Mouse (Mus musculus) cerebellum, adult 11 months (tissue): ENCODE data around the gene Dcps.
A peak's percentile ranks its signal among the peaks of the same experiment; 100 is the strongest.
"Not testable (repeated sequence)": the region's sequence is repeated elsewhere in the genome, so short reads cannot be mapped to it uniquely, and the experiment has no call there.

Experiments used
- DNase-seq: peaks from one replicate; pipeline ENCODE4 v3.0.0; 2022

The Dcps gene

GRCm38 (mm10) chr9:35176124-35176659, 331 bp upstream of the Dcps start:
- DNase-seq = no peak

GRCm38 (mm10) chr9:35173331-35173730, 2.5 kb downstream of the Dcps start:
- DNase-seq = no peak

- no peak for DNase-seq
These were observed 5.8 kb downstream of the Dcps start for GRCm38 (mm10) chr9:35170071-35170470.

- DNase-seq = no peak
These were observed 8.8 kb downstream of the Dcps start for GRCm38 (mm10) chr9:35166798-35167635.

- DNase-seq = no peak
These were observed 9.6 kb downstream of the Dcps start for GRCm38 (mm10) chr9:35166144-35166797.

GRCm38 (mm10) chr9:35164142-35164874, 11.6 kb downstream of the Dcps start:
- no peak for DNase-seq

GRCm38 (mm10) chr9:35163011-35163690, 12.7 kb downstream of the Dcps start:
- DNase-seq = peak; percentile 70

- DNase-seq = no peak
These were observed 14.1 kb downstream of the Dcps start for GRCm38 (mm10) chr9:35161721-35162120.

GRCm38 (mm10) chr9:35160662-35161061, 15.2 kb downstream of the Dcps start:
- DNase-seq = no peak

GRCm38 (mm10) chr9:35158477-35158876, 17.4 kb downstream of the Dcps start:
- DNase-seq = no peak

- no peak for DNase-seq
These were observed 19.0 kb downstream of the Dcps start for GRCm38 (mm10) chr9:35156862-35157261.

- no peak for DNase-seq
These were observed 19.7 kb downstream of the Dcps start for GRCm38 (mm10) chr9:35156002-35156710.

- no peak for DNase-seq
These were observed 22.9 kb downstream of the Dcps start for GRCm38 (mm10) chr9:35152923-35153322.

GRCm38 (mm10) chr9:35148822-35149221, 27.0 kb downstream of the Dcps start:
- not testable (repeated sequence) for DNase-seq

GRCm38 (mm10) chr9:35147261-35147660, 28.6 kb downstream of the Dcps start:
- DNase-seq = not testable (repeated sequence)

GRCm38 (mm10) chr9:35145829-35146228, 30.0 kb downstream of the Dcps start:
- DNase-seq = no peak

- DNase-seq = no peak
These were observed 30.7 kb downstream of the Dcps start for GRCm38 (mm10) chr9:35145118-35145517.

- DNase-seq = no peak
These were observed 33.6 kb downstream of the Dcps start for GRCm38 (mm10) chr9:35142221-35142620.

GRCm38 (mm10) chr9:35139231-35139744, 36.6 kb downstream of the Dcps start:
- no peak for DNase-seq

- DNase-seq = no peak
These were observed 37.8 kb downstream of the Dcps start for GRCm38 (mm10) chr9:35138029-35138428.

- peak; percentile 32 for DNase-seq
These were observed 40.3 kb downstream of the Dcps start for GRCm38 (mm10) chr9:35135575-35135974.
